Mouse (Mus musculus): Measurements from ENCODE around the gene Gm17387.

GRCm38 (mm10) chr7:141006446-141006845 is 22.5 kb upstream of the Gm17387 start:
- no peak for TF ChIP-seq HCFC1 (IDR thresholded peaks at IDR 0.05; ENCODE audit: borderline replicate concordance, insufficient read depth, low read length)
- no peak for TF ChIP-seq MAFK (IDR thresholded peaks at IDR 0.05; ENCODE audit: insufficient read depth, low read depth, low read length)

All from ES-E14 (cell line).